Mouse (Mus musculus): ENCODE measurements around the gene 1700021F05Rik. TPM values are rescaled to one million over a fixed set of nuclear protein-coding genes. Genes with fewer than 3 reads are reported as not detected.
"Not testable (repeated sequence)": the region's sequence is repeated elsewhere in the genome, so short reads cannot be mapped to it uniquely, and the experiment has no call there.

Gene 1700021F05Rik
- polyA plus RNA-seq, 1 experiment: 40.9 TPM

DNA sequence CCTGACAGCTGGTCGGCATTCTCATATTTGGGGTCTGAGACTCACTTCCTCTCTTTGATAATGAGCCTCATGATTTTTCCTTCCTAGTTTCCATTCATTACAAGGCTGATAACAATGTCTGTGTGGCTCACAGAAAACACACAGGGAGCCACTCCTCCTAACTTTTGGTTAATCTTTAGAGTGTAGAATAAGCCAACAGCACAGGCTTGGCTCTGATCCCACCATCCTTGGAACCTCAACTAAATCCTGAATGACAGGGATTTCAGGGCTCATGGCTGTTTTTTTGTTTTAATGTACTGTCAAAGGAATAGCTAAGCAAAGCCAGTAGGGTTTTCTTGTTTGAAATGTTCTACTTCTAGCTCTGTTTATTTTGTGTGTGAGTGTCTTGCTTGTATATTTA is 6.4 kb downstream of the 1700021F05Rik start:
- Histone ChIP-seq H3K27me3 (ENCODE audit: control insufficient read depth, insufficient read depth, low read length) (no peaks in the 10 kb centered on the region), H3K4me3 (replicated peaks; ENCODE audit: insufficient read depth, low read depth, low read length) (no peak overlapping the region), H3K27ac (ENCODE audit: insufficient read depth, low read length) (no peak overlapping the region), H3K4me1 (ENCODE audit: control insufficient read depth, insufficient read depth, low read length) (peaks cover 3% of the 10 kb centered on the region)
- 88% methylated on average over 1 of the region's 1 CpGs for WGBS
- DNase-seq: no peak
- no peak for TF ChIP-seq CTCF (IDR thresholded peaks at IDR 0.05; ENCODE audit: borderline replicate concordance, insufficient read depth, low read depth, low read length)
- TF ChIP-seq POLR2A (IDR thresholded peaks at IDR 0.05; ENCODE audit: borderline replicate concordance, insufficient read depth, low read length): no peak

DNA sequence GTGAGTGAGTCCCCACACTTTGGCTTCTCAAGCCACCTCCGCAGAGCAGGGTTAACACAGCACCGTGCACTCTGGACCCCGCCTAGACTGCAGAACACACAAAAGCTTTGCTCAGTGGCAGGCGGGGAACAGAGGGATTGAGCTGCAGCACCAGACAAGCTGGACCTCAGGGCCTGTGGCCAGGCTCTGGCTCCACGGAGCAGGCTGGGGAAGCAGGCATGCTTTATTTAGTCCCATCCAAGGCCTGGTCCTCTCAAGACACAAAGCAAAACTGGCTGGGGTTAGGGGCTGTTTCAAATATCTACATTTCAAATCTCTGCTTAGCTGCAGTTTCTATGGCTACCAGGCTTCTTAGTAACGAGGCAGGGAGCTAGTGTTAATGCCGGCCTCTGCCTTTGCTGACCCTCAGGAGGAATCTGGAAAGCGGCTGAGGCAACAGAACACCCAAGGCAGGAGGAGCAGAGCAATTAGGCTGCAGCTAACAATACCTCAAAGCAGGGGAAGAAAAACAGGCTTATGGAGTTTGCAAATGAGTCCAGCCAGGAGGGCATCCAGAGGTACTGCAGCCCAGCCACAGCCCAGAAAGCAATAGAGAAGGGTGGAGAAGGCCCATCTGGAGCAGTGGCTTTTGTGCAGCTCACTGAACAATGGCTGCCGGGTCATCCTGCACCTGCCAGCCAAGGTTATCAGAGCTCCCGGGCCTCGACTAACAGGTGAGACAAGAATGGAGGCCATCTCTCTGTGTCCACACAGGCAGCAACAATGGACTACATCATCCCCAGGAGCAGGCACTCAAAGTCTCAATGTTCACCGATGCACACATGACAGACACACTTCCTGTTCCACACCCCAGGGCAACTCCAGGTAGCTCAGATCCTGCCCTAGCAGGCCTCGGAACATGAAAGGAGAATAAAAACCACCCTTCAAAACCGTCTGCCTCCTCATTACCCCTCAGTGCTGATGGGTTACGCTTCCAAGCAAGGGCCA is 13.2 kb downstream of the 1700021F05Rik start:
- H3K27ac ChIP-seq (ENCODE audit: insufficient read depth, low read length): no peak overlapping the region
- H3K4me1 ChIP-seq (ENCODE audit: control insufficient read depth, insufficient read depth, low read length): peaks cover 3% of the 10 kb centered on the region; the same call in 1 of the 2 replicates
- TF ChIP-seq CTCF (IDR thresholded peaks at IDR 0.05; ENCODE audit: borderline replicate concordance, insufficient read depth, low read depth, low read length) (no peak), POLR2A (IDR thresholded peaks at IDR 0.05; ENCODE audit: borderline replicate concordance, insufficient read depth, low read length) (no peak)
- 48% methylated on average over 15 of the region's 15 CpGs for WGBS
- DNase-seq: peak in 1 of 2 experiments; percentile 21
- H3K27me3 ChIP-seq (ENCODE audit: control insufficient read depth, insufficient read depth, low read length): no peaks in the 10 kb centered on the region
- no peak overlapping the region for H3K4me3 ChIP-seq (replicated peaks; ENCODE audit: insufficient read depth, low read depth, low read length)

DNA sequence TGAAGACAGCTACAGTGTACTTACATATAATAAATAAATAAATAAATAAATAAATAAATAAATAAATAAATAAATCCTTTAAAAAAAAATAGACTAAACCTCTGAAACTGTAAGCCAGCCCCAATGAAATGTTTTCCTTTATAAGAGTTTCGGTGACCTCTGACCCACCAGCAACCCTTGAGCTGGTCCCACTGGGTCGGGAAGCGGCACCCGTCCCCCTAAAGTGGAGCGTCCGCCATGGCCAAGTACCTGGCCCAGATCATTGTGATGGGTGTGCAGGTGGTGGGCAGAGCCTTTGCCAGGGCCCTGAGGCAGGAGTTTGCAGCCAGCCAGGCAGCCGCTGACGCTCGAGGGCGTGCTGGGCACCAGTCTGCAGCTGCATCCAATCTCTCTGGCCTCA is 16.9 kb downstream of the 1700021F05Rik start, which contains the start of gene Gm9803:
Gene Gm9803, plus strand, starts transcription at position 154 of the 400 bp plus-strand sequence.
- WGBS: 89% methylated on average over 10 of the region's 10 CpGs
- H3K27me3 ChIP-seq (ENCODE audit: control insufficient read depth, insufficient read depth, low read length); H3K4me3 ChIP-seq (replicated peaks; ENCODE audit: insufficient read depth, low read depth, low read length); H3K27ac ChIP-seq (ENCODE audit: insufficient read depth, low read length); DNase-seq; H3K4me1 ChIP-seq (ENCODE audit: control insufficient read depth, insufficient read depth, low read length): not testable (repeated sequence)

DNA sequence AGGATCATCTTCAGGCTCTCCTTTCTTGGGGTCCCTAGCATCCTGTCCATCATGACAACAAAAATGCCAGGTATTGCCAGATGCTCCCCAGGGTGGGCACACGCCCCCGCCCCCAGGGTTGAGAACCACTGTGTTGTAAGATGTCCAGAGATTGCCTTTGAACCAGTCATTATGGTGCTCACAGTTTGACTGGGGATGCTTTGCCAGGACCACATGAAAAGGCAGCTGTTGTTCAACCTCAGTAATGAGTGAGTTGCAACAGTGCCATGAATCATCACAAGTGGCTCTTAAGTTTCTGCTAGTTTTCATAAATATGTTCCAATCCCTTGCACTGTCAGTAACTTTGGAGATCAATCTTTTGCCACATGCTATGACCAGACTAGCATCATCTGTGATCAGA is 20.8 kb downstream of the 1700021F05Rik start:
- Histone ChIP-seq H3K4me1 (ENCODE audit: control insufficient read depth, insufficient read depth, low read length) (peaks cover 4% of the 10 kb centered on the region), H3K27me3 (ENCODE audit: control insufficient read depth, insufficient read depth, low read length) (no peaks in the 10 kb centered on the region), H3K4me3 (replicated peaks; ENCODE audit: insufficient read depth, low read depth, low read length) (no peak overlapping the region), H3K27ac (ENCODE audit: insufficient read depth, low read length) (no peak overlapping the region)
- no peak for TF ChIP-seq POLR2A (IDR thresholded peaks at IDR 0.05; ENCODE audit: borderline replicate concordance, insufficient read depth, low read length)
- no peak for TF ChIP-seq CTCF (IDR thresholded peaks at IDR 0.05; ENCODE audit: borderline replicate concordance, insufficient read depth, low read depth, low read length)
- no peak for DNase-seq
- 82% methylated on average over 2 of the region's 2 CpGs for WGBS

DNA sequence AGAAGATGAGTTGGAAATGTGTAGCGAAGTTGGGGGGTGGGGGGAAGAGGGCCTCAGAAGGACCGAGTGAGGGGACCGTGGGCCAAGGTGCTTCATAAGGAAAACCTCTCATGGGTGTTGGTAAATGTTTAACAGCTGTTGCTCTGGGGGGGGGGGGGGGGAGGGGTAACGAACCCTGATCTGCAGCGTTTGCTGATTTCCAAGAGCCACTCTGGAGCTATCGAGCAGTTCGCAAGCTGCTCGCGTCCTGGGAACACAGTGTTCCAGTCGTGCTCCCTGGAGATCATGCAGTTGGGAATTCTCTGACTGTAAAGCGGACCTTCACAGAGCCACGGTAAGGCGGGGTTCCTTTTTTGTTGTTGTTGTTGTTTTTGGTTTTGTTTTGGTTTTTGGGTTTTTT is 22.4 kb downstream of the 1700021F05Rik start:
- Histone ChIP-seq H3K27me3 (ENCODE audit: control insufficient read depth, insufficient read depth, low read length) (no peaks in the 10 kb centered on the region), H3K27ac (ENCODE audit: insufficient read depth, low read length) (no peak overlapping the region), H3K4me3 (replicated peaks; ENCODE audit: insufficient read depth, low read depth, low read length) (no peak overlapping the region), H3K4me1 (ENCODE audit: control insufficient read depth, insufficient read depth, low read length) (peaks cover 4% of the 10 kb centered on the region)
- WGBS: 66% methylated on average over 12 of the region's 13 CpGs
- no peak for TF ChIP-seq CTCF (IDR thresholded peaks at IDR 0.05; ENCODE audit: borderline replicate concordance, insufficient read depth, low read depth, low read length)
- no peak for TF ChIP-seq POLR2A (IDR thresholded peaks at IDR 0.05; ENCODE audit: borderline replicate concordance, insufficient read depth, low read length)
- DNase-seq: no peak

DNA sequence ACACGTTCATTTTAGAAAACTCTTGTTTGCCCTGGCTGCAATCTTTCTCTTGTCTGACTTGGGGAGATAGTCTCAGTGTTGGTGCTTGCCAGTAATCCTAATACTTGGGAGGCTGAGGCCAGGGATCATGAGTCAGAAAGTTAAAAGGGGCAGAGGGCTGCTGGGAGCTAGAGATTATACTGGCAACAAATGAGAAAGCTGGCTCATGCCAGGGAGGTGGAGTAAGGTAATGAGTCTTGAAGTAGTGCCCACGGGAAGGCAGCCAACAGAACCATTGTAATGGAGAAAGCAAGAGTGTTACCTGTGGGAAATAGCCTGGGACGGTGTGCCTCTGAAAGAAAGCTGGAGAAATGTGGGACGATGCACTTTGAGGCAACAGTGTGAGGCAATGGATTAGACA is 23.0 kb downstream of the 1700021F05Rik start:
- DNase-seq: peak in 1 of 2 experiments; percentile 20
- 38% methylated on average over 4 of the region's 4 CpGs for WGBS
- H3K4me3 ChIP-seq (replicated peaks; ENCODE audit: insufficient read depth, low read depth, low read length): no peak overlapping the region
- H3K27me3 ChIP-seq (ENCODE audit: control insufficient read depth, insufficient read depth, low read length): no peaks in the 10 kb centered on the region
- peaks cover 4% of the 10 kb centered on the region for H3K4me1 ChIP-seq (ENCODE audit: control insufficient read depth, insufficient read depth, low read length)
- TF ChIP-seq CTCF (IDR thresholded peaks at IDR 0.05; ENCODE audit: borderline replicate concordance, insufficient read depth, low read depth, low read length) (no peak), POLR2A (IDR thresholded peaks at IDR 0.05; ENCODE audit: borderline replicate concordance, insufficient read depth, low read length) (no peak)
- H3K27ac ChIP-seq (ENCODE audit: insufficient read depth, low read length): no peak overlapping the region

DNA sequence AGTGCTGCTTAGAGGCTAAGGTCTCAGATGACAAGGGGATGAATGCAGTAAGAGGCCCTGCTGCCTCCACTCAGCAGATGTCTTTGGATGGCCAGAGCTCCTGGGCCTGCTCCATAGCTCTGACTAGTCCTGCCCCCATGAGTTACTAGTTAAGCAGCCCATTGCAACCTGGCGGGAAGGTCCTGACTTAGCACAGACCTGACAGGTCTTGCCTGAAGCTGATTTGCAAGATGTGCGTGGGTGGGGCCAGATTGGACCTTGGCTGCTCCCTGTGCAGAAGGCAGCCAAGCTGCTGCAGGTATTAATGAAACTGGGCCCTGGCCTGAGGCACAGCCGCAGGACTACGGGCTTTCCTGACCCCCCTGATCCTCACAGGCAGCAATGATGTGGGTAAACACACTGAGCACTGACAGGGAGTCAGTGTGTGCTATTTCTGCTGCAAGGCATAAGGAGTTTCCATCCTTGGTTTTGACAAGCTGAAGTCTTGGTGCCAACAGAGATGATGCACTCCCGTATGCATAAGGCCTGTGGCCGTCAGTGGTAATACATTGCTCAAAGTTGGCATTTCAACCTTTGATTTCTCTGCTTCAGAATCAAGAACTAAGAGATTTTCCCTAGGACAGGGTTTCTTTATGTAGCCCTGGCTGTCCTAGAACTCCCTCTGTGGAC is 23.7 kb downstream of the 1700021F05Rik start:
- Histone ChIP-seq H3K4me3 (replicated peaks; ENCODE audit: insufficient read depth, low read depth, low read length) (no peak overlapping the region), H3K27ac (ENCODE audit: insufficient read depth, low read length) (no peak overlapping the region), H3K4me1 (ENCODE audit: control insufficient read depth, insufficient read depth, low read length) (peaks cover 4% of the 10 kb centered on the region), H3K27me3 (ENCODE audit: control insufficient read depth, insufficient read depth, low read length) (no peaks in the 10 kb centered on the region)
- TF ChIP-seq POLR2A (IDR thresholded peaks at IDR 0.05; ENCODE audit: borderline replicate concordance, insufficient read depth, low read length): no peak
- WGBS: 49% methylated on average over 6 of the region's 6 CpGs
- DNase-seq: no peak

DNA sequence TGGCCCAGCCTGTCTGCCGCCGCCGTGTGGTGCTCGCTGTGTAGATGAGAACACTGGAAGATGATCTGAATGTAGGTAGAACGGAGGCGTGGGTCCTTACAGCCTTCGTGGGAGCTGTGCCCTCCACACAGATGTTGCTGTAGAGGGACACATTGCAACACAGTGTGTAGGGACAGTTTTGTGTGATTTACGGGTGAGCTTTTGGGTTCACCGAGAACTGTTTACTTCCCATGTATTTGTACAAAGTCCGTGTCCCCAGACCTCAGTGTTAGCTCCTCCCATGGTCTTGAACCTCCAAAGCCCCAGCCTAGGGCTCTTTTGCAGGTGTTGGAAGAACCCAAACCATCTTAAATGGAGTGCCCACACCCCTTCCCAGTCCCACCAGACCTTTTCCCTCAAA is 27.8 kb downstream of the 1700021F05Rik start:
- 96% methylated on average over 10 of the region's 10 CpGs for WGBS
- TF ChIP-seq CTCF (IDR thresholded peaks at IDR 0.05; ENCODE audit: borderline replicate concordance, insufficient read depth, low read depth, low read length) (no peak), POLR2A (IDR thresholded peaks at IDR 0.05; ENCODE audit: borderline replicate concordance, insufficient read depth, low read length) (no peak)
- Histone ChIP-seq H3K27ac (ENCODE audit: insufficient read depth, low read length) (no peak overlapping the region), H3K27me3 (ENCODE audit: control insufficient read depth, insufficient read depth, low read length) (no peaks in the 10 kb centered on the region), H3K4me1 (ENCODE audit: control insufficient read depth, insufficient read depth, low read length) (peaks cover 4% of the 10 kb centered on the region), H3K4me3 (replicated peaks; ENCODE audit: insufficient read depth, low read depth, low read length) (no peak overlapping the region)
- DNase-seq: no peak
